In the genomic region with DNA sequence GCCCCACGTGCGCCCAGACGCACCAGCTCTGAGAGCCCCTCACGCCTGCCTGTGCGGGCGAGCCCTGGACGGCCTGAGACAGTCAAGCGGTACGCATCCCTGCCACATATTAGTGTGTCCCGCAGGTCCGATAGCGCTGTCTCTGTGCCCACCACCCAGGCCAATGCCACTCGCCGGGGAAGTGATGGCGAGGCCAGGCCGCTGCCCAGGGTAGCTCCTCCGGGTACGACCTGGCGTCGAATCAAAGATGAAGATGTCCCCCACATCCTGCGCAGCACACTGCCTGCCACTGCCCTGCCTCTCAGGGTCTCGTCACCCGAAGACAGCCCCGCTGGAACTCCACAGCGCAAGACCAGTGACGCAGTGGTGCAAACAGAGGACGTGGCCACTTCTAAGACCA, we compare ENCODE assay signal across 12 mouse cellular contexts. TPM values are rescaled to one million over a fixed set of nuclear protein-coding genes. Genes with fewer than 3 reads are reported as not detected.
A peak's percentile ranks its signal among the peaks of the same experiment; 100 is the strongest.
DNase-seq lines count a peak whose midpoint lies in the region; ATAC-seq and TF ChIP-seq lines count a peak whose summit lies in the region.
"Had no signal": no experiment of that assay in that cellular context is flagged by ENCODE, and none has a peak within 500 bp of the region (broad histone marks: within the 10 kb centered on the region; RNA-seq: fewer than 3 reads in every experiment).

No protein-coding gene starts in this region.

- H3K9me3 ChIP-seq in heart, embryonic 10.5 days, result no peaks in the 10 kb centered on the region
- no peaks in the 10 kb centered on the region for H3K9me3 ChIP-seq in liver, embryonic 11.5 days (ENCODE audit: control insufficient read depth, low read length)
- H3K9me3 ChIP-seq in liver, embryonic 12.5 days (replicated peaks), result no peaks in the 10 kb centered on the region

- H3K27me3 ChIP-seq in heart, embryonic 10.5 days (ENCODE audit: insufficient read depth, poor library complexity, severe bottlenecking), result peaks cover 82% of the 10 kb centered on the region
- H3K27me3 ChIP-seq in liver, embryonic 11.5 days (replicated peaks; ENCODE audit: control insufficient read depth, insufficient read depth, low read length), result peaks cover 75% of the 10 kb centered on the region
- peaks cover 75% of the 10 kb centered on the region for H3K27me3 ChIP-seq in liver, embryonic 12.5 days (replicated peaks)
- no peaks in the 10 kb centered on the region for H3K27me3 ChIP-seq in testis, adult 2 months (ENCODE audit: control insufficient read depth, insufficient read depth, low read length)

- intact Hi-C loops in heart, postnatal 10 days (cut with DNase I), result no loop called here

- no peak overlapping the region for H3K9ac ChIP-seq in liver, embryonic 11.5 days (ENCODE audit: low read depth, low read length)
- no peak overlapping the region for H3K9ac ChIP-seq in liver, embryonic 12.5 days

- H3K27ac ChIP-seq in heart, embryonic 10.5 days, result peak overlapping the region; percentile 25
- no peak overlapping the region for H3K27ac ChIP-seq in liver, embryonic 11.5 days (ENCODE audit: low read depth, low read length)
- H3K27ac ChIP-seq in liver, embryonic 12.5 days, result no peak overlapping the region
- no peak overlapping the region for H3K27ac ChIP-seq in testis, adult 2 months (ENCODE audit: control insufficient read depth, insufficient read depth, low read depth, low read length)

- no peak; the same call in 1 of the 2 replicates for TF ChIP-seq POLR2A in testis, adult 2 months (IDR thresholded peaks at IDR 0.05; ENCODE audit: control insufficient read depth, low read depth, low read length)

- DNase-seq in heart, embryonic 10.5 days (ENCODE audit: low spot score), result no peak
- no peak for DNase-seq in heart, postnatal 10 days
- DNase-seq in liver, embryonic 11.5 days (ENCODE audit: low spot score), result no peak
- DNase-seq in testis, postnatal 10 days (ENCODE audit: low spot score), result no peak
- no peak for DNase-seq in right cerebral cortex, postnatal 10 days (ENCODE audit: low spot score in 2 of 2)
- DNase-seq: adrenal gland, postnatal 25 days; kidney, postnatal 10 days had no signal

- peaks cover 19% of the 10 kb centered on the region for H3K36me3 ChIP-seq in heart, embryonic 10.5 days
- peaks cover 6% of the 10 kb centered on the region; the same call in 1 of the 2 replicates for H3K36me3 ChIP-seq in liver, embryonic 11.5 days (ENCODE audit: control insufficient read depth, insufficient read depth, low read length)
- H3K36me3 ChIP-seq in liver, embryonic 12.5 days, result peaks cover 23% of the 10 kb centered on the region
- no peaks in the 10 kb centered on the region for H3K36me3 ChIP-seq in testis, adult 2 months (ENCODE audit: control insufficient read depth, insufficient read depth, low read length)

- WGBS in heart, embryonic 10.5 days, result 41% methylated on average over 27 of the region's 27 CpGs
- 38% methylated on average over 27 of the region's 27 CpGs for WGBS in liver, embryonic 11.5 days
- WGBS in liver, embryonic 12.5 days (ENCODE audit: insufficient replicate concordance), result 40% methylated on average over 27 of the region's 27 CpGs

- no peak overlapping the region for H3K4me2 ChIP-seq in liver, embryonic 11.5 days
- no peak overlapping the region for H3K4me2 ChIP-seq in liver, embryonic 12.5 days

- no peak for ATAC-seq in liver, embryonic 11.5 days (replicated peaks; ENCODE audit: low FRiP score)
- ATAC-seq in liver, embryonic 12.5 days, result no peak
- ATAC-seq: CD4-positive, CD25-positive, alpha-beta regulatory T cell, adult 4 months; hindbrain, postnatal 0 days had no signal

- no peak for TF ChIP-seq CTCF in testis, adult 2 months (IDR thresholded peaks at IDR 0.05; ENCODE audit: control insufficient read depth, insufficient read depth, insufficient replicate concordance, low read depth, low read length)

- H3K4me3 ChIP-seq in heart, embryonic 10.5 days, result peak overlapping the region; percentile 27; the same call in 1 of the 2 replicates
- H3K4me3 ChIP-seq in liver, embryonic 11.5 days (ENCODE audit: low read depth, low read length), result peak overlapping the region; percentile 10; the same call in 1 of the 2 replicates
- no peak overlapping the region for H3K4me3 ChIP-seq in liver, embryonic 12.5 days
- peak overlapping the region; percentile 25 for H3K4me3 ChIP-seq in testis, adult 2 months (ENCODE audit: control insufficient read depth, low read depth, low read length)

- peaks cover 70% of the 10 kb centered on the region for H3K4me1 ChIP-seq in heart, embryonic 10.5 days
- H3K4me1 ChIP-seq in liver, embryonic 11.5 days (replicated peaks; ENCODE audit: control insufficient read depth, insufficient read depth, low read length), result peaks cover 30% of the 10 kb centered on the region
- peaks cover 55% of the 10 kb centered on the region for H3K4me1 ChIP-seq in liver, embryonic 12.5 days
- peaks cover 22% of the 10 kb centered on the region for H3K4me1 ChIP-seq in testis, adult 2 months (ENCODE audit: control insufficient read depth, insufficient read depth, low read length)

RNA-seq across cellular contexts. Expression of a gene that starts 5.0 kb away (rescaled TPM):
- 41.3 and 46.8 TPM in 2 replicates for polyA plus RNA-seq in heart, embryonic 10.5 days (2016; fragmentation: Nextera tagmentation; extraction: Ambion mirVana)
- total RNA-seq in heart, postnatal 10 days (2021), result 10 to 100 TPM; 15.3 to 17.9 TPM
- 46.2 and 47.8 TPM in 2 replicates for polyA plus RNA-seq in liver, embryonic 11.5 days (2014; fragmentation: Nextera tagmentation; extraction: Ambion mirVana)
- 46.0 and 46.7 TPM in 2 replicates for polyA plus RNA-seq in liver, embryonic 12.5 days (2016; fragmentation: Nextera tagmentation; extraction: Ambion mirVana)
- polyA plus RNA-seq in testis, adult 2 months (2012; rRNA removed), result 11.3 and 13.1 TPM in 2 replicates

RNA-seq across cellular contexts. Expression of a gene that starts 14.0 kb away (rescaled TPM):
- polyA plus RNA-seq in heart, embryonic 10.5 days (2016; fragmentation: Nextera tagmentation; extraction: Ambion mirVana), result 1.6 and 4.0 TPM in 2 replicates
- 1 to 10 TPM; 1.7 to 1.8 TPM for total RNA-seq in heart, postnatal 10 days (2021)
- 12.6 and 12.8 TPM in 2 replicates for polyA plus RNA-seq in liver, embryonic 11.5 days (2014; fragmentation: Nextera tagmentation; extraction: Ambion mirVana)
- polyA plus RNA-seq in liver, embryonic 12.5 days (2016; fragmentation: Nextera tagmentation; extraction: Ambion mirVana), result 6.9 and 7.2 TPM in 2 replicates
- 324 and 326 TPM in 2 replicates for polyA plus RNA-seq in testis, adult 2 months (2012; rRNA removed)

RNA-seq across cellular contexts. Expression of a gene that starts 14.4 kb away (rescaled TPM):
- polyA plus RNA-seq in heart, embryonic 10.5 days (2016; fragmentation: Nextera tagmentation; extraction: Ambion mirVana), result 7.1 and 18.3 TPM in 2 replicates
- total RNA-seq in heart, postnatal 10 days (2021), result 1 to 10 TPM; 2.2 to 2.4 TPM
- polyA plus RNA-seq in liver, embryonic 11.5 days (2014; fragmentation: Nextera tagmentation; extraction: Ambion mirVana), result 74.3 and 76.1 TPM in 2 replicates
- 61.4 and 61.6 TPM in 2 replicates for polyA plus RNA-seq in liver, embryonic 12.5 days (2016; fragmentation: Nextera tagmentation; extraction: Ambion mirVana)
- polyA plus RNA-seq in testis, adult 2 months (2012; rRNA removed), result 698 and 732 TPM in 2 replicates

RNA-seq across cellular contexts. Expression of a gene that starts 19.5 kb away (rescaled TPM):
- polyA plus RNA-seq in heart, embryonic 10.5 days (2016; fragmentation: Nextera tagmentation; extraction: Ambion mirVana), result 0.74 and 0.78 TPM in 2 replicates
- total RNA-seq in heart, postnatal 10 days (2021), result 1 to 10 TPM; 4.7 to 5.0 TPM
- polyA plus RNA-seq in liver, embryonic 11.5 days (2014; fragmentation: Nextera tagmentation; extraction: Ambion mirVana), result 0.30 and 0.45 TPM in 2 replicates
- polyA plus RNA-seq in liver, embryonic 12.5 days (2016; fragmentation: Nextera tagmentation; extraction: Ambion mirVana), result 0.17 and 0.22 TPM in 2 replicates
- 1.4 and 1.8 TPM in 2 replicates for polyA plus RNA-seq in testis, adult 2 months (2012; rRNA removed)
- total RNA-seq: megakaryocyte progenitor cell, adult 5-6 weeks had no signal

RNA-seq across cellular contexts. Expression of a gene that starts 23.1 kb away (rescaled TPM):
- 774 and 882 TPM in 2 replicates for polyA plus RNA-seq in heart, embryonic 10.5 days (2016; fragmentation: Nextera tagmentation; extraction: Ambion mirVana)
- 100 to 1,000 TPM; 859 to 871 TPM for total RNA-seq in heart, postnatal 10 days (2021)
- polyA plus RNA-seq in liver, embryonic 11.5 days (2014; fragmentation: Nextera tagmentation; extraction: Ambion mirVana), result 1,270 and 1,408 TPM in 2 replicates
- polyA plus RNA-seq in liver, embryonic 12.5 days (2016; fragmentation: Nextera tagmentation; extraction: Ambion mirVana), result 872 and 920 TPM in 2 replicates
- polyA plus RNA-seq in testis, adult 2 months (2012; rRNA removed), result 672 and 893 TPM in 2 replicates

Comparison
In these comparisons a context has a peak if more than half of its experiments do, and no peak if none do; other contexts are left out.
1. RNA of a gene that starts 14.0 kb away (polyA plus RNA-seq): 324 to 326 TPM in testis, adult 2 months; 12.6 to 12.8 TPM in liver, embryonic 11.5 days, 6.9 to 7.2 TPM in liver, embryonic 12.5 days and 1.6 to 4.0 TPM in heart, embryonic 10.5 days; every median in the first group is over 10 times any median in the second.